Mouse (Mus musculus) monocyte, adult 2 months (primary cell): Measurements from ENCODE around the gene Ifngr1.

Experiments used
- DNase-seq, 2 experiments: peaks; one replicate each; pipeline ENCODE4 v3.0.0; 2022; ENCODE audit warnings: low spot score in 2 of 2, low read depth in 1 of 2

The Ifngr1 gene

GRCm38 (mm10) chr10:19585860-19586259 is 5.9 kb upstream of the Ifngr1 start:
- DNase-seq = no peak

DNA sequence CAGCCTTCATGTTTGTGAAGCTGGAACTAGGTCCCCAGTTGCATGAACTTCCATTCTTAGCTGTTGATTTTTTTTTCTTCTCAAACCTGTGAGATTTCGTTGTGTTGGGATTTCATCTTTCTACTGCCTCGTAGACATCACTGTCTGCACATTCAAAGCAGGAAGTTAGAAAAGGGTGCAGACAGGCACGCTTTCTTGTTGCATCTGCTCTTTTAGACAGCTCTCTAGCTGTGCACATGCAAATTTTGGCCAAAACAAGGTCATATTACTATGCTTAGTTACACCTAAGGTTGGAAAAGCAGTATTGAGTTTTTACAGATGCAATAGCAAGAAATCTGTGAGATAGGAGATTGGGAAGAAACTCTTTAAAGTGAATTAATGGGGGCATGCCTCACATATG is 4.5 kb upstream of the Ifngr1 start:
- no peak for DNase-seq

DNA sequence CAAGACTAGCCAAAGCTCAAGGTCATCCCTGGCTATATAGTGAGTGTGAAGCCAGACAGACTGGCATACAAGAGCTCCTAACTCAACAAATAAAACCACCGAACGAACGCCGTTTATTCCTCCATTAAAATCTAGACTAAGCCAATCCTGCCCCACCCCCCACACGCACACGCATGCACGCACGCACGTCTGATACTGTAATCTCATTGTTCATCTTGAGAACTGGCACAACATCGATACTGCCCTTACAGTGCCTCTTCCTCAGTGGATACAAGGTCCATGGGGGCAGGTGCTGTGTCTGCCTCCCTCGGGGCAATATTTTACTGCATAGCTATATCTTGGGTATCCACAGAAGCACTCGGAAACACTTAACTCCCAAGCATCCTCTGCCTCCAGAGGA is 2.1 kb upstream of the Ifngr1 start:
- no peak for DNase-seq

GRCm38 (mm10) chr10:19591286-19591640 is 486 bp upstream of the Ifngr1 start:
- DNase-seq = no peak

- no peak for DNase-seq
These were observed 807 bp downstream of the Ifngr1 start for GRCm38 (mm10) chr10:19592556-19592955.

DNA sequence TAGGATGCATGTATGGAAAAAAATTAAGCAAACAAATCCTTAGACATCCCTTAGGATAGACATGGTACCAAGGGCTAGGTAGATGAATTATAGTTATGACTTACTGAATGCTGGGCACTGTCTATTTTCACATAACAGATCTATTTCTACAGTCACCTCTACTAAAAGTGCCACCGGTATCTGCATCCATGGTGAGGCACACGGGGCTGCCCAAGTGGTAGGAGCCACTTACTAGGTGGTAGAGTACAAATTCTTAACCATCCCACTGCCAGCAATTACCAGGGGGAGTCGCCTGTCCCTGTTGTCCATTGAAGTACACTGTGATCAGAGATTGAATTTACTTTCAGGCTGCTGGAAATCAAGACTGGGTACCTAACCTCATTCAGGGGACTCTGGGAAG is 1.5 kb downstream of the Ifngr1 start:
- no peak for DNase-seq

DNA sequence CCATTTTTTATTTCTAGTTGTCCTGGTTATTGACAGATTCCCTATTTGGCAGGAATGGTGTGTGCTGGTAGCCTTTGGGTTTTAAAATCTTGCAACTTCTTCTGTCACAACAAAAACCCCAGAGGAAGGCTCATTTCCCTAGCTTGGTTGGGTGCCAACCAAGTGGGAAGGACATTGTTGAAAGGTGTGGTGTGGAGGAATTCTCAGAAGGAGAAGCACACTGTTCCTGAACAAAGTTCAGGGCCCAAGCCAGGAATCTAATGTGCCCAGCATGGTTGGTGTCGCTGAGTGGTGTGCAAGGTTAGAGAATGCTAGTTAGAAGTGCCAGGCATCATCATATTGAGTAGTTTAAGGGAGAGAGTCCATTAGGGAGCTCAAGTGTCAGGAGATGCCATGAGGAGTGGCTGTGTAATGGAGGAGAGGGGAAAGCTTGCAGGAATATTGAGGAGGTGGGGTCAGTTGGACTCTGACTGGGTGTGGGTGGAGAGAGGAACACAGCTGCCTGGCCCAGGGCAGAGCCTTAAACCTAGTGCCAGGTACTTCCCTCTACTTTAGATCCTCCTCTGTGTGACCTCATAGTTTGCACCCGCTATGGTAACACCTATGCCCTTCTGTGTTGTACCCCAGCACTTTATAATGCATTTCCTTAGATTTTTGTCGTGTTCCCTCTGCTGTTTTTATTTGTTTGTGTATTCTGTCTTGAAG is 2.6 kb downstream of the Ifngr1 start:
- no peak for DNase-seq

- no peak for DNase-seq
These were observed 5.1 kb downstream of the Ifngr1 start for GRCm38 (mm10) chr10:19596866-19597265.

GRCm38 (mm10) chr10:19598091-19598490 is 6.3 kb downstream of the Ifngr1 start:
- DNase-seq = no peak

DNA sequence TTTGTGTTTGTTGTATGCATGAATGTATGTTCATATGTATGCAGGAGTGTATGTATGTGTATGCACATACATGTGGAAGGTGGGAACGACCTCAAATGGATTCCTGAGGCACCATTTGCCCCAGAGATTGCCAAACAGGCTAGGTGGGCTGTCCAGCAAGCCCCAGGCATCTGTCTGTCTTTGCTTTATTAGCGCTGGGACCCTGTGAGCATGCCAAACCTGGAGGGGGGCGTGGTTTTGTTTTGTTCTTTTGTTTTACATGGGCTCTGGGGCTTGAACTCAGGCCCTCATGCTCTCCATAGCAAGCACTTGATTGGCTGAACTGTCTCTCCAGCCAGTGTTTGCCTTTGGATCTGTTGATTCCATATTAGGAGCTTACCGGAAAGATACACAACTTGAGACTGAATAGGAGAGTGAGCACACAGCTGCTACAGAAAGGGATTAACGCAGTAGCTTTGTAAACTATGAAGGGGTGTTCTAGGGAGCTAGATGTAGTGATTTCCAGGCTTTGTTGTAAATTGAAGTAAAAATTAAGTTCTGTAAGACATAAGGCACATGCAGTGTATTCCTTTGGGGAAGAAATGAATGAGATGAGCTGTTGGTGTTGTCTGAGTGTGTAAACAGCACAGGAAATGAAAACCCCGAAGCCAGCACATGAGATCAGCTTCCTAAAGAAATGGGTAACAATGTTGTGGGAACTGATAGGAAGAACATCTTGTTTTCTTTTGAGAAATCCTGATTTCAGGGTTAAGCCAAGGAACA is 7.8 kb downstream of the Ifngr1 start:
- no peak for DNase-seq

DNA sequence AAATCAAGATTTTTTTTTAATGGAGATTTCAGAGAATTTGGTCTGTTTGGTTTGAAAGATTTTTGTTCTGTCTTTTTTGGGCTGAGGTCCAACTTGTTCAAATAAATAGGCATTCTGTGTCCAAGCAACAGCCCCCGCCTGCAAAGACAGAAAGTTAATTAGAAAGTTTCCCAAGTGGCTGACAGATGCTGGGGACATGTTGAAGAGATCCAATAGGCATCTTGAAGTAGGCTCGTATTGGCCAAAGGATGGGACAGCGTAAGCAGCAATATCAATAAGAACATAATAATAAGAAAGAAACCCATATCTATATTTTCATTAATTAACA is 8.3 kb downstream of the Ifngr1 start:
- DNase-seq = no peak

DNA sequence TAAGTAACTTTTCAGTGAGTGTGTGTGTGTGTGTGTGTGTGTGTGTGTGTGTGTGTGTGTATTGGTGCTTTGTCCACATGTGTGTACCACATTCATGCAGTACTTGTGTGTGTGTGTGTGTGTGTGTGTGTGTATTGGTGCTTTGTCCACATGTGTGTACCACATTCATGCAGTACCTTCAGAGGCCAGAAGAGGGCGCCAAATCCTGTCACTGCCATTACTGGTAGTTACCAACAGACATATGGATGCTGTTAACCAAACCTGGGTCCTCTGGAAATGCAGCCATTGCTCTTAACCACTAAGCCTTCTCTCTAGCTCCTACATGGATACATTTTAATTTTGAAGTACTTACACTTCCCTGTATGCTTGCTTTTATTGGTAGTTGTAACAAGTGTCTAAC is 9.8 kb downstream of the Ifngr1 start:
- peak in 1 of 2 experiments; percentile 62 for DNase-seq

- no peak for DNase-seq
These were observed 11.5 kb downstream of the Ifngr1 start for GRCm38 (mm10) chr10:19603231-19603630.

- no peak for DNase-seq
These were observed 17.4 kb downstream of the Ifngr1 start for GRCm38 (mm10) chr10:19609125-19609524.

- DNase-seq = no peak
These were observed 19.9 kb downstream of the Ifngr1 start for GRCm38 (mm10) chr10:19611616-19612015.

GRCm38 (mm10) chr10:19613111-19613753 is 21.5 kb downstream of the Ifngr1 start:
- no peak for DNase-seq

DNA sequence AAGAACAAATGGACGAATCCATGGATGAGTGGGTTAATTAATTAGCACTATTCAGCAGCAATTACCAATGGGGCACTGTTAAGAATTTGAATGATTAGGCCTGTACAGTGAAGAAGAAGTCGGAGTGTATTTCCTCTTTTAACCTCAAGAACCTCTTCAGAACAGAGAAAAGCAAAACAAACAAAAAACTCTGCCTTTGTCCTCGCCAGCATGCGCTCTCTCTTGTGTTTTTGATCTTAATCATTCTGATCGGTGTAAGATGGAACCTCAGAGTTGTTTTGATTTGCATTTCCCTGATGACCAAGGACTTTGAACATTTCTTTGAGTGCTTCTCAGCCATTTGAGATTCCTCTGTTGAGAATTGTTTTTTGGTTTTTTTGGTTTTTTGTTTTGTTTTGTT is 28.0 kb downstream of the Ifngr1 start:
- no peak for DNase-seq

DNA sequence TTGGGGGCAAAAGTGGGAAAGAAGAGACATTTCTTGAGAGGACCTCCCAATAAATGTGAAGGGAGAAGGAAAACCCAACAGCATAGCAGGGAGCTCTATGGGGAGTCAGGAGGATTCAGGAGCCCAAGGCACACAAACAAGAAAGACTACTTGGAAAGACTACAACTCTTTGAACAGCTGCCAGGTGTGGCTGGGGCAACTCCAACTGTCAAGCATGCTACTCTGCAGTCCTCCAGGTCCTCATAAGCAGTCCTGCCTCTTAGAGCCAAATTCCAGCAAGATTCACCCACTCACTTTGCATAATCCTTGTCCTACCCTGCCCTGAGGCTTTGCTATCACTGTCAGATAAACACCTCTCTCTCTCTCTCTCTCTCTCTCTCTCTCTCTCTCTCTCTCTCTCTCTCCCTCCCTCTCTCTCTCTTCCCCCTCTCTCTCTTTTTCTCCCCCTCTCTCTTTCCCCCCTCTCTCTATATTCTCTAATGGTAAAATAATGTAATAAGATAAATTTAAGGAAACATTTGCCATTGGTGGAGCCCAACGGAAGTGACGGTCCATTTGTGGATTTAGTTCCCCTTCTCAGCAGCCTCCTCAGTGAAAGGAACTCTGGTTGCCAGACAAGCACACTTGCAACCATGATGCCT is 29.8 kb downstream of the Ifngr1 start, which contains the start of gene Il22ra2:
Il22ra2 (plus strand) TSS at position 591 of the 641 bp plus-strand sequence.
- no peak for DNase-seq

DNA sequence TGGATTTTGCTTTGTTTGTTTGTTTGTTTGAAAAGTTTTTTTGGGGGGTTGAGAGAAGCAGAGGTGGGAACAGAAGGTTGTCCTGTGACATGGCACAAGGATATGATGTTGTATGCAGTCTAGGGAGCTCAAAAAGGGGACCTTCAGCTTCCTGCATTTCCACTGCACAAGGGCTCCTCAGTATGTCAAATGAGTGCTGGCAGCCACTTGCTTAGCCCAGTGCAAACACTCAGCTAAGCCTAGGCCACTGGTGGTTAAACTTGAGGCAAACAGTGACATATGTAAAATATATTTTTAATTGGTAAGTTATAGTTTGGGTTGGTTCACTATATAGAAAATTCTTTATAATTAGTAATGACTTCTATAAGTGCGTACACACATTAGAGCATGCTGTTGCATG is 32.9 kb downstream of the Ifngr1 start:
- no peak for DNase-seq

DNA sequence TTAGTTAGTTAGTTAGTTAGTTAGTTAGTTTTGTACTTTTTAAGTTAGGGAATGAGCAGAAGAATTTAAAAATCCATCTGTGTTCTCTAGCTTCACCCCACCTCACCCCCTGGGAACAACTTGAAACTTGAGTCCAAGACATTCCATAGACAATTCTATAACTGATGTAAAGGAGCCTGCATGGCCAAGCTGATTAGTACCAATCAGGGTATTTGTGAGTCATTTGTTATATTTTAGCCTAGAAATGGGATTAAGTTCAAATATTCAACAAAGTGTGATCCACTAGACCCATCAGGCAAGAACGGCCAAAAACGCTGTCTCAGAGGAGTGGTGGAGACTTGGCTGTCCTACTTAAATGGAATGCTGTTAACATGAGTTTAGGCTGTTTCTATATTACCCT is 35.6 kb downstream of the Ifngr1 start:
- DNase-seq = no peak

DNA sequence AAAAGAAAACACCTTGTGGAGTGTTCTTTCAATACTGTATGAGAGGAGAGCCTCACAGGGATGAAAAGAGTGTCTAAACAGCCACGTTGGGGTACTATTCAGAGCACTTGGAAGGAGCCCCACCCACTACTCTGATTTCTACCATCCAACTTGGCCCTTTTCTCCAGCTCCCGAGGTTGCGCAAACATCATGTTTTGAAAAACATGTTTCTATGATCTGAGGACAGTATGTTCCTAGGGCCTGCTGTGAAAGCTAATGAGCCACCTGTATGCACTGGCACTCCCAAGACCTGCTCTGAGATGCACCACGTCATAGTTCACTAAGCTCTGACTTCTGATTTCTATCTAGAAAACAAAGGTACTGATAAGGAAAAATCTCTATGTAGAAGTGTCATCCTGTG is 36.0 kb downstream of the Ifngr1 start:
- no peak for DNase-seq

DNA sequence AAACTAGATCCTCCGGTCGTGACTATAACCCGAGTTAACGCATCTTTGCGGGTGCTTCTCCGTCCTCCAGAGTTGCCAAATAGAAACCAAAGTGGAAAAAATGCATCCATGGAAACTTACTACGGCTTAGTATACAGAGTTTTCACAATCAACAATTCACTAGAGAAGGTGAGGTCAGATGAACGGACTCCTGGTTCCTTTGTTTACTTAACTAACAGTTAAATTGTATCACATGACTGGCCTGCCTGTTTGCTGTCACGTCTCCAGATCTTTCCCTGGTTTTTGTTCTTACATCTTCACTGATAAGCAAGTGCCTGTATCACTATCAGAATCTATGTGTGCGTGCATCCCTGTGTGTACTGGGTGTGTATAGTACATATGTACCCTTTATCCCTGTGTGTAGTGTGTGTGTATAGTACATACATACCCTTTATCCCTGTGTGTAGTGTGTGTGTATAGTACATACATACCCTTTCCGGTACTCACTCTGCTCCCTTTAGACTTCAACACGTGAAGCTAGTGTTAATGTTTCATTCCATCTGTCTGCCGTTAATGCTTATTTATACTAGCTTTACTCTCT is 40.0 kb downstream of the Ifngr1 start:
- DNase-seq = no peak
